Mouse (Mus musculus) heart, postnatal 36 days (tissue): ENCODE results near the gene Ppp1r21. TPM values are rescaled to one million over a fixed set of nuclear protein-coding genes. Genes with fewer than 3 reads are reported as not detected.

ENCODE experiments used
- DNase-seq, 2 experiments: peaks; one replicate each; pipeline ENCODE4 v3.0.0; 2021 to 2022
- intact Hi-C: fragments of 180-260 bp; cut with DNase I; formaldehyde crosslinking; loops from one replicate; pipeline ENCODE4 v1.15.1; 2025
- total RNA-seq, 2 experiments: library from RNA; stranded (reverse); gene quantifications; 2 replicates each; pipeline ENCODE4 v1.2.3; 2021

Gene Ppp1r21
- total RNA-seq, 2 experiments from 2014 or later, result 9.6 to 13.4 TPM

DNA sequence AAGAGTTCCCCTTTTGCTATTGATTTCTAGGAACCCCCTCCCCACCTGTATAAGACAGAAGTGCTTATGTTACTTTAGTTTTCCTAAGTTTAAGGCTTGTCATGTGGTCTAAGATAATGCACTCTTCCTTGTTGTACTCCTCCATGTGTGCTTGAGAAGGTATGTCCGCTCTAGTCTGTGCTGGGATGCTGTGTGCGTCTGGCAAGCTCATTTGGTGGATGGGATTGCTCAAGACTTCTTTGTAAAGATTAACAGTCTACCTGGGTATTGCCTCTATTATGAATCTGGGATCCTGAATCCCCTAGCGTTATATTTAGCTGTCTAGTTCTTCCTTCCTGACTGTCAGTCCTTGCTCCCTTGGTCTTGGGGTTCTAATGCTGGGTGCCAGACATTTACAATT, 102.7 kb downstream of the Ppp1r21 start:
- intact Hi-C loops, result loop anchor here (2.0 to 10.0 kb wide), 3 partner anchors 70 to 568 kb away; partner anchors contain the start of genes Fbxo11 and Foxn2
- DNase-seq, result no peak

DNA sequence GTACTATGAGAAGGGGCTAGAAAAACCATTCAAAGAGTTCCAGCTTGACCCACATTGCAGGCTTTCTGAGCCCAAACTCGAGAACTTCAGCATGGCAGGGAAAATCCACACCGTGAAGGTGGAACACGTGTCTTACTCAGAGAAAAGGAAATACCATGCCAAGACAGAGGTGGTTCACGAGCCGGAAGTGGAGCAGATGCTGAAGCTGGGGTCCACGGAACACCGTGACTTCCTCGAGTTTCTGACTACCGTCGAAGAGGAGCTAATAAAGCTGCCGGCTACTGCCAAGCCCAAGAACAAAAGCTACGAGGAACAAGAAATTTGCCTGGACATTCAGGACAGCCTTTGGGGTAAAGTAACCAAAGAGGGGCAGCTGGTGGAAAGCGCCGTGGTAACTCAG, 106.2 kb downstream of the Ppp1r21 start:
- DNase-seq, result no peak
- intact Hi-C loops, result loop anchor here (10.0 kb wide), 2 partner anchors 191 to 571 kb away; partner anchors contain the start of genes Fbxo11 and Foxn2

GRCm38 (mm10) chr17:88636587-88636986, 106.7 kb downstream of the Ppp1r21 start:
- DNase-seq, result no peak
- intact Hi-C loops, result loop anchor here (10.0 kb wide), 2 partner anchors 192 to 572 kb away; partner anchors contain the start of genes Fbxo11 and Foxn2

Other genes starting within 250 kb of the Ppp1r21 start
- gene Foxn2, start 89.4 kb upstream of the Ppp1r21 start, total RNA-seq, result 1 to 10 TPM; 8.7 to 9.9 TPM
- 10 to 100 TPM; 17.4 to 20.3 TPM for gene Ston1, start 67.6 kb downstream of the Ppp1r21 start, total RNA-seq
- not detected for gene Gtf2a1l, start 138.5 kb downstream of the Ppp1r21 start, total RNA-seq